Mouse (Mus musculus): Measurements from ENCODE around the gene Hsf5. TPM values are rescaled to one million over a fixed set of nuclear protein-coding genes. Genes with fewer than 3 reads are reported as not detected.

Gene Hsf5
- polyA plus RNA-seq, 1 experiment from 2014 or later: 0.15 TPM

GRCm38 (mm10) chr11:87698126-87698525 lies 81.2 kb downstream of the Hsf5 start:
- Histone ChIP-seq H3K4me2 (no peak overlapping the region), H3K9ac (no peak overlapping the region), H3K27ac (peak overlapping the region; percentile 76), H3K36me3 (no peaks in the 10 kb centered on the region), H3K4me1 (peaks cover 21% of the 10 kb centered on the region; the same call in 1 of the 2 replicates), H3K9me3 (no peaks in the 10 kb centered on the region), H3K27me3 (no peaks in the 10 kb centered on the region), H3K4me3 (no peak overlapping the region)
- no peak for ATAC-seq (ENCODE audit: borderline replicate concordance, extremely low read depth, low FRiP score, low TSS enrichment)
- 63% methylated on average over 4 of the region's 4 CpGs for WGBS

DNA sequence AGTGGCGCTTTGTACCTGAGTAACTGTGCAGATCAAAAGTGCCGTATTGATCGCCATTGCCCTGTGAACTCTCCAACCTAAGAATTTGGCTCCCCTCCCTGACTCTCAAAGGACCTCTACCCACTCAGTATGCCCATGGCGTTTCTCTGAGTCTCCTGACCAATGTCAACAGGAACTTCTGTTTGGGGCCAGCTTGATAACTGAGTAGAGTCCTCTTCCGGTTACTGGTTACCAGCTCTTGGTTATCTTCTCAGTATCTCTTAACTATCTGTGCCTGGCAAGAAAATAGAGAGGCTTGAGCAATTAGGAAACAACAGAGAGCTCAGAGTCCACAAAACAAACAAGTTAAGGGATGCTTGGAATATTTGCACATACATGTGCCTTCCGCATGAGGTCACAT lies 84.1 kb downstream of the Hsf5 start:
- no peak overlapping the region for H3K9ac ChIP-seq
- ATAC-seq (ENCODE audit: borderline replicate concordance, extremely low read depth, low FRiP score, low TSS enrichment): no peak
- 74% methylated on average over 6 of the region's 6 CpGs for WGBS
- H3K27ac ChIP-seq: 0 out of 2 replicates have a peak overlapping the region, but pooled peaks have one; percentile 8
- peaks cover 30% of the 10 kb centered on the region; the same call in 1 of the 2 replicates for H3K4me1 ChIP-seq
- no peaks in the 10 kb centered on the region for H3K27me3 ChIP-seq
- H3K4me2 ChIP-seq: no peak overlapping the region
- H3K4me3 ChIP-seq: no peak overlapping the region
- H3K36me3 ChIP-seq: no peaks in the 10 kb centered on the region
- no peaks in the 10 kb centered on the region for H3K9me3 ChIP-seq

DNA sequence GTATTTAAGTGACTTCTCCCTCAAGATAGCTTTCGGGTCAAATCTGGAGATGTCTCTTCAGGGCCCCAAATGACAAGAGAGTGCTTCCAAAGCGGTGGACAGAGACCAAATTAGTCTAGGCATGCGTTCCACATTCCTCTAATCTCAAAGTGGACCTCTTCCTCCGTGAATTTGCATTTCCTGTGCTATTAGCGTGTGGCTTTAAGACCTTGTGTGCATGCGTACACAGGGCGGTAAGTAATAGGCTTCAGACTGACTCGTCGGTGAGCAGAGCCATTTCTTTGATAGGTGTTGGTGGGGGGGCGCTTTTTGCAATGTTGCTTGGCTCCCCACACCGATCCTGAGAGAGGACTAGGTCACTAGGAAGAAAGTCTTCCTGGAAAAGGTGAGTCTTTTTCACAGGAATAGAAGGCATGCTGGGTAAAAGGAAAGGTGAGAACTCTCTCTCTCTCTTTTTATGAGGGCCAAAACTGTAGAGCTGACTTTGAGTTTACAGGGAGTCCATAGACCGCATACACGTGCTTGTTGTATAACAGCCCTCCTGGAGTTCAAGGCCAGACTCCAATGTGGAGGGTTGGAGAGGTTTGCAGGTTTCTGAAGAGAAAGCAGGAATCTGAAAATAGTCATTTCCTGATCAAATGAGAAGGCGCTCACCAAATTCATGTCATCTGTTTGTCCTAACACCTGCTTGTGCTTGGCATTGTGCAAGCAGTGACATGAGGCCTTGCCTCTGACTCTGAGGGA lies 85.1 kb downstream of the Hsf5 start:
- Histone ChIP-seq H3K4me3 (no peak overlapping the region), H3K27me3 (no peaks in the 10 kb centered on the region), H3K27ac (no peak overlapping the region)

DNA sequence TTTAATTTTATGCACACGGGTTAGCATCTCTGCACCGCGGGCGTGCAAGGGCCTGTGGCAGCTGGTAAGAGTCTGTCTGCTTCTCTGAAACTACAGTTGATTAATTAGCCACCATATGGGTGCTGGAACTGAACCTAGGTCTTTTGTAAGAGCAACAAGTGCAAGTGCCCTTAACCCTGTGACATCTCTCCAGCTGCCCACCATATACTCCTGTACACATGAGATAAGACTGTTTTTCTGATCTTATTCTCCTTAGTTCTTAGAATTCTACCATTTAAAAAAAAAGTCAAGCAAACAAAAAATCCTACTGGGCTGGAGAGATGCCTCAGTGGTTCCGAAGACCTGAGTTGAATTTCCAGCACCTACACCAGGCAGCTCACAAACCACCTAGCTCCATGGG lies 86.7 kb downstream of the Hsf5 start:
- H3K27me3 ChIP-seq: no peaks in the 10 kb centered on the region
- 69% methylated on average over 5 of the region's 5 CpGs for WGBS
- H3K4me3 ChIP-seq: no peak overlapping the region
- peaks cover 24% of the 10 kb centered on the region; the same call in 1 of the 2 replicates for H3K4me1 ChIP-seq
- no peaks in the 10 kb centered on the region for H3K36me3 ChIP-seq
- no peak overlapping the region for H3K27ac ChIP-seq
- no peak for ATAC-seq (ENCODE audit: borderline replicate concordance, extremely low read depth, low FRiP score, low TSS enrichment)
- no peaks in the 10 kb centered on the region for H3K9me3 ChIP-seq
- no peak overlapping the region for H3K9ac ChIP-seq
- H3K4me2 ChIP-seq: no peak overlapping the region

More for the DNA sequence above, 85.1 kb downstream of the Hsf5 start:
- no peaks in the 10 kb centered on the region for H3K9me3 ChIP-seq
- WGBS: 54% methylated on average over 14 of the region's 14 CpGs
- H3K9ac ChIP-seq: no peak overlapping the region
- no peaks in the 10 kb centered on the region for H3K36me3 ChIP-seq
- H3K4me1 ChIP-seq: peaks cover 25% of the 10 kb centered on the region; the same call in 1 of the 2 replicates
- no peak overlapping the region for H3K4me2 ChIP-seq
- no peak for ATAC-seq (ENCODE audit: borderline replicate concordance, extremely low read depth, low FRiP score, low TSS enrichment)

DNA sequence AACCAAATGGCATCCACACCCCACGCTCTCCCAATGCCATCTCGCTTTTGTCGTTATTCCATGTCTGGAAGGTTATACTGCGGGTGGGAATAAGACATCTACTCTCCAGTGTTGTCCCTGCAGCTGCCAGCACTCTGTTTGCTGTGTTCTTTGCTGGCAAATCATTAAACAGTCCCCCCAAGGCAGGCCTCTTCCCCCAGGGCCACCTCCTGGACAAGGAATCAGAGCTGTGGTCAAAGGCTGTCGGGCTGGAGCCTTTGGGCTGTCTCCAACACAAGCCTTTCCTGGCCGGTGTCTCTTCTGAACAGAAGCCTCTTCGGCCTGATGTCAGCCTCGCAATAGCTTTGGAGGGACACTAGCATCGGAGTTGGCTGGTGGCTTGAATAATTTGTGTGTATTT lies 87.3 kb downstream of the Hsf5 start:
- no peaks in the 10 kb centered on the region for H3K36me3 ChIP-seq
- no peak overlapping the region for H3K4me3 ChIP-seq
- no peaks in the 10 kb centered on the region for H3K9me3 ChIP-seq
- H3K4me2 ChIP-seq: no peak overlapping the region
- ATAC-seq (ENCODE audit: borderline replicate concordance, extremely low read depth, low FRiP score, low TSS enrichment): no peak
- 62% methylated on average over 9 of the region's 9 CpGs for WGBS
- peaks cover 29% of the 10 kb centered on the region for H3K4me1 ChIP-seq
- H3K27me3 ChIP-seq: no peaks in the 10 kb centered on the region
- no peak overlapping the region for H3K9ac ChIP-seq
- no peak overlapping the region for H3K27ac ChIP-seq

- 54% methylated on average over 8 of the region's 8 CpGs for WGBS
- no peak for ATAC-seq (ENCODE audit: borderline replicate concordance, extremely low read depth, low FRiP score, low TSS enrichment)
- Histone ChIP-seq H3K27ac (peak overlapping the region; percentile 0; the same call in 1 of the 2 replicates), H3K27me3 (no peaks in the 10 kb centered on the region), H3K4me1 (peaks cover 35% of the 10 kb centered on the region), H3K4me3 (no peak overlapping the region), H3K9ac (no peak overlapping the region), H3K4me2 (no peak overlapping the region), H3K9me3 (no peaks in the 10 kb centered on the region), H3K36me3 (no peaks in the 10 kb centered on the region)
Observed at GRCm38 (mm10) chr11:87707570-87707969, 90.6 kb downstream of the Hsf5 start.

DNA sequence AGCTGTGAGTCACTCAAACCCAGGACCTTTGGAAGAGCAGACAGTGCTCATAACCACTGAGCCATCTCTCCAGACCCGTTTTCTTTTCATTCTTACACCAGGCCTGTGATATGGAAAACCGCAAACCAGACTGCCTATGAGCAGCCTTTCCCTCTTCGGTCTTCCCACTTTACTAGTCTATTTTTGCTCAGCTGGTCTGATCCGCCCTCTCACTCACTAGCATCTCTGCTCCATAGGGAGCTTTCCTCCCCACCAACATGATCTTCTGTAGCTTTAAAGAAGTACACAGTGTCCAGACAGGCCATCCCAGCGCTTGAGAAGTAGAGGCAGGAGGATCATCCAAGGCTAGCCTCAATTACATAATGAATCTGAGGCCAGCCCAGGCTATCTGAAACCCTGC lies 92.0 kb downstream of the Hsf5 start:
- Histone ChIP-seq H3K4me1 (peaks cover 29% of the 10 kb centered on the region), H3K27me3 (no peaks in the 10 kb centered on the region), H3K9me3 (no peaks in the 10 kb centered on the region), H3K36me3 (no peaks in the 10 kb centered on the region), H3K27ac (peak overlapping the region; percentile 91), H3K4me2 (peak overlapping the region; percentile 55), H3K9ac (no peak overlapping the region; the same call in 1 of the 2 replicates), H3K4me3 (no peak overlapping the region)
- 62% methylated on average over 5 of the region's 5 CpGs for WGBS
- no peak for ATAC-seq (ENCODE audit: borderline replicate concordance, extremely low read depth, low FRiP score, low TSS enrichment)

Other genes starting within 250 kb of the Hsf5 start
- gene Rad51c, start 212.2 kb upstream of the Hsf5 start, polyA plus RNA-seq (2015; fragmentation: Nextera tagmentation; extraction: Ambion mirVana): 9.0 and 11.3 TPM in 2 replicates
- gene Tex14, start 212.1 kb upstream of the Hsf5 start, polyA plus RNA-seq (2015; fragmentation: Nextera tagmentation; extraction: Ambion mirVana): 0.46 and 0.54 TPM in 2 replicates
- gene Gm11492, start 50.5 kb upstream of the Hsf5 start, polyA plus RNA-seq (2015; fragmentation: Nextera tagmentation; extraction: Ambion mirVana): not detected in 2 replicates
- gene Sept4, start 48.3 kb upstream of the Hsf5 start, polyA plus RNA-seq (2015; fragmentation: Nextera tagmentation; extraction: Ambion mirVana): 76.8 and 85.6 TPM in 2 replicates
- 34.8 and 34.9 TPM in 2 replicates for gene Mtmr4, start 25.0 kb upstream of the Hsf5 start, polyA plus RNA-seq (2015; fragmentation: Nextera tagmentation; extraction: Ambion mirVana)
- gene Rnf43, start 45.6 kb downstream of the Hsf5 start, polyA plus RNA-seq (2015; fragmentation: Nextera tagmentation; extraction: Ambion mirVana): 14.3 and 16.4 TPM in 2 replicates
- 144 and 155 TPM in 2 replicates for gene Supt4a, start 120.4 kb downstream of the Hsf5 start, polyA plus RNA-seq (2015; fragmentation: Nextera tagmentation; extraction: Ambion mirVana)
- gene Tspoap1, start 143.4 kb downstream of the Hsf5 start, polyA plus RNA-seq (2015; fragmentation: Nextera tagmentation; extraction: Ambion mirVana): 1.4 and 2.7 TPM in 2 replicates
- 0.71 and 2.4 TPM in 2 replicates for gene Mpo, start 176.4 kb downstream of the Hsf5 start, polyA plus RNA-seq (2015; fragmentation: Nextera tagmentation; extraction: Ambion mirVana)
- gene Lpo, start 211.1 kb downstream of the Hsf5 start, polyA plus RNA-seq (2015; fragmentation: Nextera tagmentation; extraction: Ambion mirVana): 0.09 and 0.31 TPM in 2 replicates
- gene Mks1, start 236.1 kb downstream of the Hsf5 start, polyA plus RNA-seq (2015; fragmentation: Nextera tagmentation; extraction: Ambion mirVana): 15.2 and 16.5 TPM in 2 replicates

All from lung, embryonic 15.5 days (tissue).